Comparison of ENCODE assay signal across 19 mouse cellular contexts in genomic region chr3:25426931-25427330, GRCm38 (mm10).
"Had no signal": no experiment of that assay in that cellular context is flagged by ENCODE, and none has a peak within 500 bp of the region (broad histone marks: within the 10 kb centered on the region; RNA-seq: fewer than 3 reads in every experiment).

No protein-coding gene starts in this region.

- H3K27ac ChIP-seq: midbrain, embryonic 10.5 days; midbrain, embryonic 12.5 days; neural tube, embryonic 13.5 days; neural tube, embryonic 15.5 days had no signal

- DNase-seq: lung, adult 18-20 months; lung, embryonic 14.5 days; lung, postnatal 10 days; lung, postnatal 4 days; midbrain, embryonic 14.5 days; retina, postnatal 1 day; right cerebral cortex, adult 18-20 months; right cerebral cortex, postnatal 25 days; right cerebral cortex, postnatal 4 days; spleen, adult 18-20 months; thymus, adult 2 months; thymus, postnatal 25 days; thymus, postnatal 4 days had no signal

- H3K27me3 ChIP-seq: midbrain, embryonic 12.5 days; neural tube, embryonic 13.5 days; neural tube, embryonic 15.5 days had no signal

- ATAC-seq: midbrain, embryonic 16.5 days had no signal

- H3K9ac ChIP-seq: lung, embryonic 14.5 days; midbrain, embryonic 12.5 days; neural tube, embryonic 13.5 days; neural tube, embryonic 15.5 days had no signal

- H3K4me3 ChIP-seq: midbrain, embryonic 10.5 days; midbrain, embryonic 12.5 days; myocyte; neural tube, embryonic 13.5 days; neural tube, embryonic 15.5 days had no signal

- H3K4me2 ChIP-seq: lung, embryonic 14.5 days; midbrain, embryonic 12.5 days; neural tube, embryonic 13.5 days; neural tube, embryonic 15.5 days had no signal

- H3K36me3 ChIP-seq: midbrain, embryonic 10.5 days; midbrain, embryonic 12.5 days; neural tube, embryonic 13.5 days; neural tube, embryonic 15.5 days had no signal

- H3K4me1 ChIP-seq: midbrain, embryonic 10.5 days; midbrain, embryonic 12.5 days; neural tube, embryonic 13.5 days; neural tube, embryonic 15.5 days had no signal

- H3K9me3 ChIP-seq: midbrain, embryonic 10.5 days; midbrain, embryonic 12.5 days; neural tube, embryonic 13.5 days; neural tube, embryonic 15.5 days had no signal
